Mouse (Mus musculus): ENCODE data around the gene A630076J17Rik.

Gene A630076J17Rik

DNA sequence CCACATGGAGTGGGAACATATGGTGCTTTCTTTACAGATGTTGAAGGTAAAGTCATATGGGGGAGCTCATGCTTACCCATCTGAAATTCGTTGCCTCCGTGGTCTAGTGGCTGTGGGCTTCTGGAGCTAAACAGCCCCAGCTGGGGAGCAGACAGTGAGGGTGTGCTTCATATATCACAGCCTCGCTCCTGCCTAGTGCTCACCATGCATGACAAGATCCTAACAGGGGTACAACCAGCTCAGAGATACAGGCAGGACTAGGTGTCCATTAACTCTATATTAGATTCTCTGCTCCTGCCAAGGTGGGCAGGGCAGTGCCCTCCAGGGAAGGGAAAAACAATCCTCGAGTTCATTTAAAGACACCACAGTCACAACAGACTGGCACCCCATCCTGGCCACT is 788 bp downstream of the A630076J17Rik start:
- no peak for DNase-seq (ENCODE audit: low spot score)

DNA sequence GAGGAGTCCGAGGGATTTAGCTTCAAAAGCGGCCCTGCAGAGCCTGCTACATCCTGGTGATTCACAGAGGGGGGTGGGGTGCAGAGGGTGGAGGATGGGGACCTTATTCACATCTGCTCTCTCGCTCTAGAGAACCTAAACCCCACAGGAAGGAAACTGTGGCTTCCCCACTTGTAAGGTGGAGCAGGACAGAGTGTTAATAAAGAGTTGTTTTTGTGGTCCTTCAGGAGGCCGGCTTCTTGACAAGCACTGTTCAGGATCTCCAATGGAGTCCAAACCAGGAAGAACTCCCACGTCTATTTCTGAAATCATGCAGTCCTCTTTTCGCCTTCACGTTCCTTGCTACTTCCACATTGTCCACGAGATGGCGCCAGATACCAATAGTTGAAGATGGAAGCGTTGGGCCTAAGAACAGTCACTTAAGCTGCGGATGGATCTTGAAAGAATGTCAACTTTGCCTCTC is 3.0 kb downstream of the A630076J17Rik start:
- peak; percentile 58 for DNase-seq (ENCODE audit: low spot score)

DNA sequence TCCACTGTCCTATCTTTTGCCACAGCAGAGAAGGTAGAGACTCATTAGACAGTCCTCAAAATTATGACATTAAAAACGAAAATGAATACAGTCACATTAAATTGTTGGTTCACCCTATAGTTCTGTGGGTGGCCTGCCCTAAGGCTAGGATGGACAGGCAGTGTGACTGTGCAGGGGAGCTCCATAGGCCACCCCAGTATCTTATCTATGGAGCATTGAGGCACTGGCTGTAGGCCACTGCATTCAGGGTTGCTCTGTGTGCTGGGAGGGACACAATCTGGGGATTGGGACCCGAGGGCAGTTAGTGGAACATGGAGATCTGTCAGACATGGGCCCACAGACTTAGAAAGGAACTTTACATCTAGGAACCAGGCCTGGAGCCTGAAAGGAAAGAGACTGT is 3.5 kb downstream of the A630076J17Rik start:
- DNase-seq (ENCODE audit: low spot score), result no peak

DNA sequence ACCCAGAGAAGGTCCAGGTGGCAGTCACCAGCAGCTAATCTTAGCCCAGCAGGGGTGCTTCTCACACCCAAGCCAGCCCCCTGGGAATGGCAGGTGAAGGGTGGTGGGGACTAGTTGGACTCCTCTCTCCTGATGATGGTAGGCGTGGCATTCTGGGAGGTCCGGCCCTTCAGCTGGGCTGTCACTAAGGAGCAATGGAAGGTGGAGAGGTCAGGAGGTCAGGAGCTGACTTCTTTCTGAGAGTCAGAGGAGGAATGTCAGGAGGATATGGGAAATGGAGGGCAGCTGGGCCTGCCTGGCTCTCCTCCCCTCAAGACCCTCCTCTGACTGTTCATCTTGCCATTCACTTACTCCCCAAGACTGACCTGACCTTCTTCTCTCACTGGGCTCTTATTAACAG is 7.6 kb downstream of the A630076J17Rik start:
- DNase-seq (ENCODE audit: low spot score), result no peak

DNA sequence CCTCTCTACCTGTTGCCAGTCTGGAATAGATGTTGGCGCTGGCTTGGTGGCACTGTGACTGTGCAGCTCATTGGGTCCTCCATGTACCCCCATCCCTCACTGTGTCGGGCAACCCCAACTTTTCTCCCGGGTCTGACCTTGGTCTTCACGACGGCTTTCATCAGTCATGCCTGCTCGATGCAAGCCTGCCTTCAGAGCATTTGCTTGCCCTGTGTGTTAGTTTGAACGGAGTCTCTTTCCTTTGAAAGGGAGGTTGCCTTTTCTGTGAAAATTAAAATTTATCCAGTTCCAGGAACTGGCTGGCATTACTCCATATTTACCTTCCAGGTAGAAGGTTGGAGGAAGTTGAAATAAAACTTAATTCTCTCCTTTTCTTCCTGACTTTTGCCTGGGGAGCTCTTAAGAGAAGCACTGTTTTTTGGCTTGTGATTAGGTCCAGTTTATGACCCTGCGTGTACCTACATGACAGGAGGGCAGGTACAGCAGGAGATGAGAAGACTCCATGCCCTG is 8.1 kb downstream of the A630076J17Rik start:
- no peak for DNase-seq (ENCODE audit: low spot score)

DNA sequence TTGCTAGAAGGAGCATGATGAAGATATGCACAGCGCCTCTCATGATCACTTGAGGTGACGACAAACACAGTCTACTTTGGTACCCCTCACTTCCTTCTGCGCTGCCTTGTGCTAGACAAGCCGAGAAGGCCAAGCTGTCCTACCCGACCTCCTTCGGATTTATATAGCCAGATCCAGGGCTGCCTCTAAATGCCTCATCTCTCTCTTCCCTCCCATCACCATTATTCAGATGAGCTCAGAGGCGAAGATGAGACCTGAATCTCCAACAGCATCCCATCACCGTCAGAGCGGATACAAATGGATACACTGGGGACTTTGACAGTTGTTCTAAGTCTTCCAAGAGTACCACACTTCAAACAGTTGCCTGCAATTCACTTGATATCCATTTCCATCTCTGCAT is 9.2 kb downstream of the A630076J17Rik start, which contains the start of gene Prok1:
Gene Prok1 (minus strand): TSS at position 101 of the 400 bp plus-strand sequence.
- DNase-seq (ENCODE audit: low spot score), result no peak

DNA sequence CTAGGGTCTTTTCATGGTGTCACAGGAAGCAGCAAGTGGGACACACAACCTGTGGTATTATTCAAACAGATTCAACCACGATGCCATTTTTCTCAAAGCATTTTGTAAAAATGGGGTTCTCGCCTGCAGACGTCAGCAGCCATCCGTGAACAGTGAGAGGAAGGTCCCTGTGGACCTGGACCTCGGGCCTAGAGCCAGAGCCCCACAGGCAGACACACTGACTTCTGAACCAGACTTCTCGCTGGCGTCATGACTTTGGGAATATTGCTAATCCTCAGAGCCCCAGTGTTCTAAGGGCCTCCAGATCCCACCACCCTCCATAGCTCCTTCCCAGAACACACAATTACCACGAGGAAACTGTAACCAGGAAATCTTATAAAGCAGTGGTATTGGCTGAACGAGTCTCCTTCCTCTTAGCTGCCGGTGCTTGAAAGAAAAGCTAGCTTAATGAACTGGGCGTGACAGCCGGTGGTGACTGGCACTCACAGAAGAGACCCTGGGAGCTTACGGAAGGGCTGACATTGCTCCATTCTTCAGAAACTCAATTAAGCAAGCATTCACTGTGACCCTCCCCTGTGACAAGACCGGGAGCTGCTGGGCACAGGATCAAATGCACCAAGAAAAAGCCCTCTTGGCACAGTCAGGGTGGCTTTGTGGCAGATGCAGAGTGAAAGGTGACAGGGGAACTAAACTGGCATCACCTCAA is 11.1 kb downstream of the A630076J17Rik start:
- DNase-seq (ENCODE audit: low spot score), result no peak

DNA sequence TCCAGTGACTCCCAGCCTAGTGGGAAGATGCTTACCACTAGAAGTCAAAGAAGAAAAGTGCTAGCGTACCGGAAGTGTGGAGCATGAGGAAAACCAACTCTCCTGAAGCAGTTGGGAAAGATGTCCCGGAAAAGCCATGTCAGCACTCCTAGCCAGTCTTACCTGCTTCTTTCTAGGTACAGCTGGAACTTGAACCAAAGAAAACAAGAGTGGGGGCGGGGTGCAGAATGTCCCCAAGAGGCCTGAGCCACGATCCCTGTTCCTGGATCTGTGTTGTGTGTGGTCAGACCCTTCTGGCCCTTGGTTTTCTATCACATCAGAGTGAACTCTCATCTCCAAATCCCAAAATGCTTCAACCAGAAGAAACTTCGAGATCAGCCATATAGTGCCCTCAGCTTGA is 16.5 kb downstream of the A630076J17Rik start:
- DNase-seq (ENCODE audit: low spot score), result no peak

DNA sequence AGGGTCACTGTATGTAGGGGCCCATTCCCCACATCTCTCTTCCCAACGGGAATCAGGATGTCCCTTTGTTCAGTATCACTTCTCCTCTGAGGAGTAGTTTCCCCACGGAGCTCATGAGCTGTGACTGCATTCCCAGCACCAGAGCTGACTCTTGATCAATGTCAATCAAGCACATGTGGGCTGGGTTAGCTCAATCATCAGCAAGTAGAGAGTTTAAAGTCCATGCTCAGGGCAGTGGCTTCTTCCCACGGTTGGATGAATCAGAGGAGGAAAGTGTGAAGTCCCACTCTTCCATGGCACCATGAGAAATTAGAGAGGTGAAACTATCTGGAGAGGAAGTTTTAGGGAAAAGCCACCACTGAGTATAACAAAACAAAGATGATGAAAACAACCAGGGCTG is 18.6 kb downstream of the A630076J17Rik start:
- no peak for DNase-seq (ENCODE audit: low spot score)

DNA sequence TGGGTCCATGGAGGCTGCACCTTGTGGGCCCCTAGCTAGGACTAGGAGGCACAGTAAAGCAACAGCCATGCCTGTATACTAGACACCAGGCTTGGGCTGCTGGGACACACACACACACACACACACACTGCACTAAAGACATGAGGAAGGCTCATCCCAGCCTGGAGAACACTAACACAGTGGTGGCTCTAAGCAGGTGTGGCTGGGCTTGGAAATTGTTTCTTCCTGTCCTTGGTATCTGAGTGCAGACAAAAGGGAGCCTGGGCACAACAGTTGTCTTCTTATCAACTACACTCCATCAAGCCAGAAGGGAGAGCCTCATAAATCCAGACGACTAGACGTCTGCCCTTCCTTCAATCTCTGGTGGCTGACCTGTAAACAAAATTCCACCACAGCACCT is 19.9 kb downstream of the A630076J17Rik start:
- no peak for DNase-seq (ENCODE audit: low spot score)

DNA sequence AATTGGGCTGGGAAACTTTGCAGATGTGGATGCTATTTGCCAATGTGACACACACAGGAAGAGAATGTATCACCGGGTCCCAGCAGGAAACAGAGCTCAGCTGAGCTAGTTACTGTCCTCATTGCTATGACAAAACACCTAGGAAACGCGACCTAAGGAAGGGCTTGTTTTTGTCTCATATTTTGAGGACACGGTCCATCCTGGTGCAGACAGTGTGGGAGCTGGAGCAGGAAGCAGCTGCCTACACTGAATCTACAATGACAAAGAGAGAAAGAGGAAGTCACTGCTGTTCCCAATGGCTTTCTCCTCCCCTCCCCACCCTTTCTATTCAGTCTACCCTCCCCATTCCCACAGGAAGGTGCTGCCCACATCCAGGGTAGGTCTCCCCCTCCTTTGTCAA is 21.6 kb downstream of the A630076J17Rik start:
- no peak for DNase-seq (ENCODE audit: low spot score)

DNA sequence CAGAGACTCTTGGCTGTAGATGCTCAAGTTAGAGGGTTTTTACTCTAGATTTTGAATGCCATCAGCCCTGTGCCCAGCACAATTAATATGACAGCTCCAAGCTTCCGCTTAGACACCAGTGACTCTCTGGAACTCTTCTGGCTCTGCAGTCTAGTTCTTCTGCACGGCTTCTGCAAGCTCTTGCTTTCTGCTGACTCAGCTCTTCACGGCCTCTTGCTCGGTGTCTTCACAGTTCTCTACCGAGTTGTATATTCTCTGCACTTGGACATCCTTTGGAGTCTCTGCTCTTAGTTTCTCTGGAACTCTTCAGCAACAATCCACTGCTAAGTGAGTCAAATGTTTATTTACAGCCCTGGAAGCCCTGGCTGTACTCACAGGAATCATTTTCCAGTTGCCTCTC is 23.5 kb downstream of the A630076J17Rik start:
- DNase-seq (ENCODE audit: low spot score), result no peak

DNA sequence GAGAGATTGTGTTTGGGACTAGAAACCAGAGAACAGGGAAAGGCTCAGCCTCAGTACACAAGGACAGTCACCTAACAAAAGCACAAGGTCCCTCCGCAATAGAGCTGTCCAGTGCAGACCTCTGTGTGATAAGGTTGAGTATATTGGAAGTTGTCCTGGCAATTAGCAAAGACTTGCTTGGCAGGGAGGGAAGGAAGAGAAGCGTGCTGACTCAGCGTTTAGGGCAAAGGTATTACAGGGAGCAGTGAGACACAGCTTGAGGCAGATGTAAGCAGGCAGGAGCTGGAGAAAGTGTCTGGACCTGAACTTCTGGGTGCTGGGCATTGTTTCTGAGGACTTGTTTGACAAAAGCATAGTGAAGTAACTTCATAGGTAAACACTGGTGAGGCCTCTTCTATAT is 25.6 kb downstream of the A630076J17Rik start:
- no peak for DNase-seq (ENCODE audit: low spot score)

DNA sequence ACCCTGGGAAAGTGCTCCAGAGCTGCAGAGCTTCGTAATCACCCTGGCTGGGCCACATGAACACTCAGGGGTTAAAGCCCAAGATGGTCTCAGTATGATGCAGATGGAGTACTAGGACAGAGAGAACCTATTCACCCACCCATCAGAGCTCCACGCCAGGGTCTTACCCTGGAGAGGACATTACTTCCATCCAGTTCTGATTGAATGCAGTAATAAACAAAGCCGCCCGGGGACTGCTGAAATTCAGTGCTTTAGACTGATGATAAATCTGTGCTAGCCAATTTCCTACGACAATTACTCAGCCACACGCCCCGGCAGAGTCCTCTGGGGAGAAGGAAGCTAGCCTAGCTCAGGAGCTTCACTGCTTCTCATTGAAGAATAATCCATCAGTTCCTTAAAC is 26.3 kb downstream of the A630076J17Rik start:
- DNase-seq (ENCODE audit: low spot score), result no peak

DNA sequence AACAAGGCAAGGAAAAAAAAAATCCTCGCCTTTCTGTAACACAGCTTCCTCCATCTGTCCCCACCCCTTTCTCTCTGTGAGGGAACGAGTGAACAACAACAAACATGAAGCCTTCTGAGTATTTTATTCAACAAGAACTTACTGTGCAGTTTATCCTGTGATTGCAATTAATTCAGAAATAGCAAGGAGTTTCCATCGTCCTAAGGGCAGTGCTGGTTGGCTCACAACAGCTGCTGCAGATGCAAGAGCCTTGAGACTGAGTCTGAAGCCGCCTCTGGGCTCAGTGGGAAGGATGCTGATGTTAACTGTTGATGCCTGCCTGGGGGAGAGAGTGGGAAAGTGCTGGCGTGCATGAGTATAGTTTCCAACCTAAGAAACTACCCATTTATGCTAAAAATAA is 27.5 kb downstream of the A630076J17Rik start:
- DNase-seq (ENCODE audit: low spot score), result no peak

DNA sequence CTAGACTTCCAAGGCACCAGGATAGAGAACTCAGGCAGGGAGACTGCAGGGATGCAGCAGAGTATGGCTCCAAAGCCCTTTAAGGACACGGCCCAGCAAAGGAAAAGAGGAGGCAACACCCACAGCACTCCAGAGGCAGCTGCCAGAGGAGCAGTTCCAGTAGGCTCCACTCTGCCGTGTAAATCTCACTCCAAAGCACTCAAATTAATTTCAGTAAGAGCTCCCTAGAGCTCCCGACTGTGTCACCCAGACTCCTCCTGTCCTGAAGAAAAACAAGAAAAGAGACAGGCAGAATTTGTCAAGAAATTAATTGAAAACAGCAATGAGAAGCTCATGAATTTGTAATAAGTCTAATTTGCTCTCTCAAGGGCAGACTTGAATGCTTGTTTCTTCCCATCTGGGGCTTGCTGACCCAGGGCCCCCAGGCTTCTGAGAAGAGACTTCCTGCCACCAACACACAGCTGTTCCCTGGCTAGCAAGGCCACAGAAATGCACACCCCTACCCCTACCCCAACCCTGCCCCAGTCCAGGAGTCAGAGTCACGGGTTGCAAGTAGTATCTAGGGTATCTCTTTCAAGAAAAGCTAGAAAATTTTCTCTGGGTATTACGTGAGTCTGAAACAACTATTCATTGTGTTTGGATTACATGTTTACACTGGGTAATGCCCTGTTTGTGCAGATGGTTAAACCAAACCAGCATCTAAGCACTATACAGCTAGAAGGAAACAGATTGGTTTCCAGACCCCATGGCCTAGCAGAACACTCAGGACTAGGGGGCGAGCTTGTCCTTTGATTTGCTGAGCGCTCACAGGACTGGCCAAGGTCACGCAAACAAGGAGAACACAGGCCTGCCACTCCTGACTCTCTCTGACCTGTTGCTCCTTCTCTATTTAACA is 30.8 kb downstream of the A630076J17Rik start:
- no peak for DNase-seq (ENCODE audit: low spot score)

DNA sequence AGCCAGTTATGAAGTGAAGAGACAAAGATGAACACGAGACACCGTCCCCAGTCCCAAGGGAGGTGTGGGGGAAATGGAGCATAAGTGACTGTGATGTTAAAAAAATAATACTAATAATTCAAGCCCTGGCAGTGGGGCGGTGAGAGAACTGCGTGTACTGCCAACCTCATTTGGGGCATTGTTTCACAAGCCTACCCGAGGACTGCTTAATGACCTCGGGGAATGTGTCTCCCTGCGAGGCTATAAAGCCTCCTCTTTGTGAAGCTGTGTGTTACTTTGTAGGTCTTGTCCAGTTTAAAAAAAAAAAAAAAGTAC is 31.4 kb downstream of the A630076J17Rik start:
- peak; percentile 66 for DNase-seq (ENCODE audit: low spot score)

DNA sequence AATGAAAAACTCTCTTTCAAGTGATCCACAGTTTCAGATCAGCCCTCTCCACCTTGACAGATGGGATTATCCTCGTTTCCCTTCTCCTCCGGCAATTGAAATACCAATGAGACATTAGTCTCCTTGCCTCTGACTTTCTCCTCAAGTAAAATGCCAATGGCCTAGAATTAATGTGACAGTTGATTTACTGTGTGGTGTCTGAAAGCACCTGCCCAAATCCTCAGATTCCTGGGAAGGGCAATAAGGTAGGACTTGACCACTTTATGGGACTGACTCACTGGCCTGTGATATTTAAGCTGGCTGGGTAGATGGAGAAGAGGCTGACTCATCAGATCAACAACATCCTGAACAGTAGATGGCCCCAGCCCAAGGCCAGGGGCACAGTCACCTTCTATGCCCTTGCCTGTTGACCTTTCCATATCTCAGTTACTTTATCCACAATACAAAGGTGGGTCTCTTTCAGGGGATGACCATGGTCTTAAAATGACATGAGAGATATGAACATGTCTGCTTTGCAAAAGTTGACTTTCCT is 36.5 kb downstream of the A630076J17Rik start:
- no peak for DNase-seq (ENCODE audit: low spot score)

DNA sequence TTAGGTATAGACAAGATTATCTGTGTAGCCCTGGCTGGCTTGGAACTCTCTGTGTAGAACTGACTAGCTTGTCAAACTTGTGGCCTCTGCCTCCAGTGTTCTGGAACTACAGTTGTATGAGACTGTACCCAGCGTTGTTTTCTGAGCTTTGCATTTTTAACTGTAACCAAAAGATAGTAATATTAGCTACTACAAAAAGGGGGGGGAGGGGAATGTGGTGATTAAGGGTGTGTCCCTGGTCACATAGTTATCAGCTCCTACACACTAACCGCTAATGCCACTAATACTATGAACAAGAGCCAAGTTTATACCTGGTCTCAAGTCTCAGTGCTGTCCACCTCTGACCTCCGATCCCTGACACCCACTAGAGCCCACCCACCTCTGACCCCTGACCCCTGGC is 42.0 kb downstream of the A630076J17Rik start:
- DNase-seq (ENCODE audit: low spot score), result no peak

DNA sequence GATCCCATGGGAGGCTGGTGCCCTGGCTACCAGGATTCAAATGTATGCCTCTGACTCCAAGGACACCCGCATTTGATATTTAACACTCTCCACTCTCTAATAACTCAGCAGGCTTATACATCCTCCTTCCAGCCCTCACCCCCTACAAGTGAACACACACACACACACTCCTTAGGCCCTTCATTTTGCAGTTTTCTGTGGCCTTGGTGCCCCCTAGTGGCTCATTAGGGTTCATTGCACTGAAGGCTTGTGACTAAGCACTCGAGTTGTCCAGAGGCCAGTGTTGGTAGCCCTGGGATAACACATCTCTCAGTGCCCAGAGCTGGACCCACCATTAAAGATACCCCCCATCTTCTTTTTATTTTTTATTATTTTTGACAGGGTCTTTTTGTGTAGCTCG is 43.4 kb downstream of the A630076J17Rik start:
- DNase-seq (ENCODE audit: low spot score), result peak; percentile 43

DNA sequence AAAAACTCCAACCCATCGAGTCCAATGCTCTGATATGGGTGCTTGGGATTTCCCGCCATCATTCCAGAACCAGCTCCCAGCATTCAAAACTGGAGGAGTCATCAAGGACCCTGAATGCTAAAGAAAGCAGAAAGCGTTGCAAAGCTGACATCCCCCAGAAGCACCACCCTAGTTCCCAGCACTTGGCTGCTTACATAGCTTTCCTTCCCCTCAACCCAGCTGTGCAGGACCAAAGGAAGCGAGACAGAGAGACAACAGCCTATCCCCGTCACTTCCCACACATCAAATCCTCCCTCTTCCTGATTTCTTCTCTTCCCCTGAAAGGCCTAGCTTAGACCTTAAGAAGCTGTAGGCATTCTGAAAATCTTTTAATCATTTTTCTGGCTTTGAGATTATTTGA is 44.9 kb downstream of the A630076J17Rik start:
- DNase-seq (ENCODE audit: low spot score), result no peak

DNA sequence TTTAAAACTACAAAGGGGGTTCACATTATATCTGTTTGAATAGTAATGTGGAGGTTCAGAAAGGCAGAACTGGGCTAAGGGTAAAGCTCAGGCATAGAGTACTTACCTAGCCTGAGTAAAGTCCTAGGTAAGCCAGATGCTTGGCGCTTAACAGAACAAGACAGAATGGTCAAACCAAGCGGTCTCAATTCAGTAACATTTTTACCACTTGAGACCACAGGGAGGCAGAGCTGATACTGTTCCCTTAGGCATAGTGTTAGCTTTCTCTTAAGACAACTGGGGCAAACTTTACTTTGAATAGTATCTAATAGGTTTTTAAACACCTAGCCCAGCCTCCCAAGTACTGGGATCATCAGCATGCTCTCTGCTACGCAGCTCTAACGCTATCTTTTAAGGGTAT is 45.6 kb downstream of the A630076J17Rik start:
- DNase-seq (ENCODE audit: low spot score), result no peak

DNA sequence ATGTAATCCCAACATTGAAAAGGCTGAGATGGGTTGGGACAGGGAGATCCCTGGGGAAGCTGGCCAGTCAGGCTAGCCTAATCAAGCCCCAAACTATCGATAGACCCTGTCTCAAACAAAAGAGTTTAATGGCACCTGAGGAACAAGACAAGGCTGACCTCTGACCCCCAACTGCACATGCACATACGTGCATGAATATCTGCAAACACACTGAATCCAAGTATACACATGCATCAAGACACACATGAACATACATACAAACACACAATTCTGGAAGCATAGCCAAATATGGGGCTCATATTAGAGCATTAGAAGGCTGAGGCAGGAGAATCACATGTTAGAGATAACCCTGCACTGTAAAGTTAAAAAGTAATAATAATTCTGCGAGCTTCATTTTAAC is 46.2 kb downstream of the A630076J17Rik start:
- no peak for DNase-seq (ENCODE audit: low spot score)

Data from testis, postnatal 14 days (tissue).